Mouse (Mus musculus): ENCODE data around the gene Rfx4. TPM values are rescaled to one million over a fixed set of nuclear protein-coding genes. Genes with fewer than 3 reads are reported as not detected.

Gene Rfx4
- polyA plus RNA-seq, 1 experiment from 2014 or later = not detected

GRCm38 (mm10) chr10:84879823-84880571, 124.1 kb downstream of the Rfx4 start:
- Histone ChIP-seq H3K9me3 (ENCODE audit: control insufficient read depth, low read length) (no peaks in the 10 kb centered on the region), H3K4me2 (ENCODE audit: low read length) (no peak overlapping the region), H3K27me3 (replicated peaks; ENCODE audit: control insufficient read depth, insufficient read depth, low read length) (no peaks in the 10 kb centered on the region), H3K27ac (ENCODE audit: low read depth) (no peak overlapping the region), H3K4me1 (replicated peaks; ENCODE audit: control insufficient read depth, insufficient read depth, low read length) (no peaks in the 10 kb centered on the region), H3K9ac (ENCODE audit: low read length) (no peak overlapping the region), H3K36me3 (ENCODE audit: control insufficient read depth, insufficient read depth, low read length) (no peaks in the 10 kb centered on the region), H3K4me3 (ENCODE audit: low read depth, low read length) (no peak overlapping the region)
- WGBS = 79% methylated on average over 9 of the region's 9 CpGs
- ATAC-seq (replicated peaks; ENCODE audit: low FRiP score, low TSS enrichment, low read depth) = no peak
- no peak for DNase-seq (ENCODE audit: low spot score)

GRCm38 (mm10) chr10:84882528-84882927, 126.7 kb downstream of the Rfx4 start:
- Histone ChIP-seq H3K4me1 (replicated peaks; ENCODE audit: control insufficient read depth, insufficient read depth, low read length) (peaks cover 11% of the 10 kb centered on the region; the same call in 1 of the 2 replicates), H3K9me3 (ENCODE audit: control insufficient read depth, low read length) (no peaks in the 10 kb centered on the region)
- 84% methylated on average over 2 of the region's 2 CpGs for WGBS

GRCm38 (mm10) chr10:84885341-84885884, 129.6 kb downstream of the Rfx4 start:
- peak overlapping the region; percentile 62; the same call in 1 of the 2 replicates for H3K27ac ChIP-seq (ENCODE audit: low read depth)
- H3K36me3 ChIP-seq (ENCODE audit: control insufficient read depth, insufficient read depth, low read length) = no peaks in the 10 kb centered on the region
- H3K27me3 ChIP-seq (replicated peaks; ENCODE audit: control insufficient read depth, insufficient read depth, low read length) = no peaks in the 10 kb centered on the region
- no peaks in the 10 kb centered on the region for H3K9me3 ChIP-seq (ENCODE audit: control insufficient read depth, low read length)
- H3K4me1 ChIP-seq (replicated peaks; ENCODE audit: control insufficient read depth, insufficient read depth, low read length) = peaks cover 11% of the 10 kb centered on the region; the same call in 1 of the 2 replicates
- H3K4me3 ChIP-seq (ENCODE audit: low read depth, low read length) = no peak overlapping the region
- no peak for DNase-seq (ENCODE audit: low spot score)
- no peak for ATAC-seq (replicated peaks; ENCODE audit: low FRiP score, low TSS enrichment, low read depth)
- WGBS = 52% methylated on average over 5 of the region's 5 CpGs
- H3K4me2 ChIP-seq (ENCODE audit: low read length) = no peak overlapping the region
- no peak overlapping the region for H3K9ac ChIP-seq (ENCODE audit: low read length)

More at GRCm38 (mm10) chr10:84882528-84882927, 126.7 kb downstream of the Rfx4 start:
- DNase-seq (ENCODE audit: low spot score) (no peak), ATAC-seq (replicated peaks; ENCODE audit: low FRiP score, low TSS enrichment, low read depth) (no peak)
- H3K27me3 ChIP-seq (replicated peaks; ENCODE audit: control insufficient read depth, insufficient read depth, low read length) = no peaks in the 10 kb centered on the region
- H3K27ac ChIP-seq (ENCODE audit: low read depth) = no peak overlapping the region
- H3K36me3 ChIP-seq (ENCODE audit: control insufficient read depth, insufficient read depth, low read length) = no peaks in the 10 kb centered on the region
- no peak overlapping the region for H3K9ac ChIP-seq (ENCODE audit: low read length)
- no peak overlapping the region for H3K4me3 ChIP-seq (ENCODE audit: low read depth, low read length)
- H3K4me2 ChIP-seq (ENCODE audit: low read length) = no peak overlapping the region

GRCm38 (mm10) chr10:84886221-84886627, 130.4 kb downstream of the Rfx4 start:
- DNase-seq (ENCODE audit: low spot score) = peak; percentile 79
- H3K27me3 ChIP-seq (replicated peaks; ENCODE audit: control insufficient read depth, insufficient read depth, low read length) = no peaks in the 10 kb centered on the region
- H3K4me1 ChIP-seq (replicated peaks; ENCODE audit: control insufficient read depth, insufficient read depth, low read length) = peaks cover 11% of the 10 kb centered on the region; the same call in 1 of the 2 replicates
- peak overlapping the region; percentile 62 for H3K27ac ChIP-seq (ENCODE audit: low read depth)
- H3K9me3 ChIP-seq (ENCODE audit: control insufficient read depth, low read length) = no peaks in the 10 kb centered on the region
- WGBS = 8% methylated on average over 6 of the region's 6 CpGs
- peak; percentile 85 for ATAC-seq (replicated peaks; ENCODE audit: low FRiP score, low TSS enrichment, low read depth)
- H3K36me3 ChIP-seq (ENCODE audit: control insufficient read depth, insufficient read depth, low read length) = no peaks in the 10 kb centered on the region
- H3K4me2 ChIP-seq (ENCODE audit: low read length) = peak overlapping the region; percentile 21; the same call in 1 of the 2 replicates
- no peak overlapping the region for H3K9ac ChIP-seq (ENCODE audit: low read length)
- no peak overlapping the region for H3K4me3 ChIP-seq (ENCODE audit: low read depth, low read length)

- ATAC-seq (replicated peaks; ENCODE audit: low FRiP score, low TSS enrichment, low read depth) (peak; percentile 34; the same call in 1 of the 2 replicates), DNase-seq (ENCODE audit: low spot score) (no peak)
- Histone ChIP-seq H3K27ac (ENCODE audit: low read depth) (peak overlapping the region; percentile 62), H3K4me2 (ENCODE audit: low read length) (peak overlapping the region; percentile 21; the same call in 1 of the 2 replicates), H3K27me3 (replicated peaks; ENCODE audit: control insufficient read depth, insufficient read depth, low read length) (no peaks in the 10 kb centered on the region), H3K36me3 (ENCODE audit: control insufficient read depth, insufficient read depth, low read length) (no peaks in the 10 kb centered on the region), H3K4me1 (replicated peaks; ENCODE audit: control insufficient read depth, insufficient read depth, low read length) (peaks cover 11% of the 10 kb centered on the region; the same call in 1 of the 2 replicates), H3K4me3 (ENCODE audit: low read depth, low read length) (no peak overlapping the region), H3K9ac (ENCODE audit: low read length) (no peak overlapping the region), H3K9me3 (ENCODE audit: control insufficient read depth, low read length) (no peaks in the 10 kb centered on the region)
- 65% methylated on average over 8 of the region's 8 CpGs for WGBS
Observed at GRCm38 (mm10) chr10:84886785-84887184, 130.9 kb downstream of the Rfx4 start.

- H3K27ac ChIP-seq (ENCODE audit: low read depth) = no peak overlapping the region
- H3K4me2 ChIP-seq (ENCODE audit: low read length) = no peak overlapping the region
- H3K27me3 ChIP-seq (replicated peaks; ENCODE audit: control insufficient read depth, insufficient read depth, low read length) = no peaks in the 10 kb centered on the region
- H3K9me3 ChIP-seq (ENCODE audit: control insufficient read depth, low read length) = no peaks in the 10 kb centered on the region
- H3K9ac ChIP-seq (ENCODE audit: low read length) = no peak overlapping the region
- WGBS = 60% methylated on average over 4 of the region's 4 CpGs
- no peak for DNase-seq (ENCODE audit: low spot score)
- H3K4me1 ChIP-seq (replicated peaks; ENCODE audit: control insufficient read depth, insufficient read depth, low read length) = peaks cover 11% of the 10 kb centered on the region; the same call in 1 of the 2 replicates
- no peaks in the 10 kb centered on the region for H3K36me3 ChIP-seq (ENCODE audit: control insufficient read depth, insufficient read depth, low read length)
- no peak overlapping the region for H3K4me3 ChIP-seq (ENCODE audit: low read depth, low read length)
- ATAC-seq (replicated peaks; ENCODE audit: low FRiP score, low TSS enrichment, low read depth) = no peak
Observed at GRCm38 (mm10) chr10:84889096-84889846, 133.4 kb downstream of the Rfx4 start.

GRCm38 (mm10) chr10:84895810-84896358, 140.0 kb downstream of the Rfx4 start:
- ATAC-seq (replicated peaks; ENCODE audit: low FRiP score, low TSS enrichment, low read depth) (no peak), DNase-seq (ENCODE audit: low spot score) (no peak)
- Histone ChIP-seq H3K27me3 (replicated peaks; ENCODE audit: control insufficient read depth, insufficient read depth, low read length) (no peaks in the 10 kb centered on the region), H3K36me3 (ENCODE audit: control insufficient read depth, insufficient read depth, low read length) (no peaks in the 10 kb centered on the region), H3K4me3 (ENCODE audit: low read depth, low read length) (no peak overlapping the region), H3K4me2 (ENCODE audit: low read length) (no peak overlapping the region), H3K9me3 (ENCODE audit: control insufficient read depth, low read length) (no peaks in the 10 kb centered on the region), H3K9ac (ENCODE audit: low read length) (no peak overlapping the region), H3K4me1 (replicated peaks; ENCODE audit: control insufficient read depth, insufficient read depth, low read length) (no peaks in the 10 kb centered on the region; the same call in 1 of the 2 replicates), H3K27ac (ENCODE audit: low read depth) (no peak overlapping the region)
- WGBS = 87% methylated on average over 10 of the region's 10 CpGs
